In genomic region chr2:70914372-70914771, GRCm38 (mm10) we compare ENCODE assay signal across 24 mouse cellular contexts.
DNase-seq lines count a peak whose midpoint lies in the region; TF ChIP-seq lines count a peak whose summit lies in the region.
"Had no signal": no experiment of that assay in that cellular context is flagged by ENCODE, and none has a peak within 500 bp of the region (broad histone marks: within the 10 kb centered on the region; RNA-seq: fewer than 3 reads in every experiment).

No protein-coding gene starts in this region.

- H3K27me3 ChIP-seq in cerebellum, adult 2 months (ENCODE audit: control insufficient read depth, insufficient read depth, low read length): no peaks in the 10 kb centered on the region
- H3K27me3 ChIP-seq: embryonic facial prominence, embryonic 13.5 days; forebrain, embryonic 13.5 days; heart, embryonic 13.5 days; hindbrain, embryonic 15.5 days; kidney, embryonic 15.5 days; limb, embryonic 12.5 days; liver, embryonic 15.5 days; Patski; stomach, embryonic 15.5 days had no signal

- peak; percentile 31 for DNase-seq in layer of hippocampus, adult 11-12 months (ENCODE audit: low spot score)
- no peak for DNase-seq in layer of hippocampus, adult 9-10 months (ENCODE audit: low spot score)
- DNase-seq in right cerebral cortex, adult 18-20 months: peak; percentile 40
- no peak for DNase-seq in right cerebral cortex, postnatal 4 days
- peak; percentile 71 for DNase-seq in brain, adult 2 months (ENCODE audit: low read depth, low spot score)
- DNase-seq in cerebellum, adult 2 months: no peak
- DNase-seq: adrenal gland, postnatal 10 days; cerebellum, adult 11 months; cerebellum, adult 9-11 months; embryo, embryonic 11 days; heart, postnatal 10 days; kidney, adult 18-20 months; kidney, postnatal 25 days; lung, embryonic 14.5 days had no signal

- no peaks in the 10 kb centered on the region for H3K4me1 ChIP-seq in cerebellum, adult 2 months (ENCODE audit: control insufficient read depth, insufficient read depth, low read length)
- H3K4me1 ChIP-seq: forebrain, embryonic 13.5 days; hindbrain, embryonic 15.5 days; stomach, embryonic 15.5 days had no signal

- no peak for TF ChIP-seq CTCF in cerebellum, adult 2 months (IDR thresholded peaks at IDR 0.05; ENCODE audit: borderline replicate concordance, insufficient read depth, low read depth, low read length)

- no peak overlapping the region for H3K4me3 ChIP-seq in cerebellum, adult 2 months (replicated peaks; ENCODE audit: insufficient read depth, low read depth, low read length)
- H3K4me3 ChIP-seq: embryonic facial prominence, embryonic 13.5 days; forebrain, embryonic 13.5 days; heart, embryonic 13.5 days; hindbrain, embryonic 10.5 days; hindbrain, embryonic 15.5 days; kidney, embryonic 15.5 days; limb, embryonic 12.5 days; liver, embryonic 15.5 days; stomach, embryonic 15.5 days had no signal

- TF ChIP-seq POLR2A in cerebellum, adult 2 months (IDR thresholded peaks at IDR 0.05; ENCODE audit: borderline replicate concordance, insufficient read depth, low read length): no peak

- WGBS in cerebellum, adult 2 months: 73% methylated on average over 7 of the region's 7 CpGs

- no peak overlapping the region for H3K27ac ChIP-seq in cerebellum, adult 2 months (ENCODE audit: insufficient read depth, low read length)
- H3K27ac ChIP-seq: forebrain, embryonic 13.5 days; heart, embryonic 13.5 days; hindbrain, embryonic 10.5 days; hindbrain, embryonic 15.5 days; kidney, embryonic 15.5 days; limb, embryonic 12.5 days; liver, embryonic 15.5 days; stomach, embryonic 15.5 days had no signal

Comparison
In these comparisons a context has a peak if more than half of its experiments do, and no peak if none do; other contexts are left out.
1. DNase-seq: peak in layer of hippocampus, adult 11-12 months (single experiment), right cerebral cortex, adult 18-20 months (single experiment) and brain, adult 2 months (single experiment); none in layer of hippocampus, adult 9-10 months (single experiment), right cerebral cortex, postnatal 4 days (single experiment) and cerebellum, adult 2 months (0 of 2).